Mouse (Mus musculus) gastrocnemius, adult 18-20 months (tissue): ENCODE data around the gene Sell. TPM values are rescaled to one million over a fixed set of nuclear protein-coding genes. Genes with fewer than 3 reads are reported as not detected.

ENCODE experiments used
- DNase-seq: peaks from one replicate; pipeline ENCODE4 v3.0.0; 2021; ENCODE audit warnings: low spot score
- total RNA-seq, 2 experiments: library from RNA; stranded (reverse); gene quantifications; 2 replicates each; pipeline ENCODE4 v1.2.3; 2021

Gene Sell
- total RNA-seq, 2 experiments from 2014 or later, result not detected

DNA sequence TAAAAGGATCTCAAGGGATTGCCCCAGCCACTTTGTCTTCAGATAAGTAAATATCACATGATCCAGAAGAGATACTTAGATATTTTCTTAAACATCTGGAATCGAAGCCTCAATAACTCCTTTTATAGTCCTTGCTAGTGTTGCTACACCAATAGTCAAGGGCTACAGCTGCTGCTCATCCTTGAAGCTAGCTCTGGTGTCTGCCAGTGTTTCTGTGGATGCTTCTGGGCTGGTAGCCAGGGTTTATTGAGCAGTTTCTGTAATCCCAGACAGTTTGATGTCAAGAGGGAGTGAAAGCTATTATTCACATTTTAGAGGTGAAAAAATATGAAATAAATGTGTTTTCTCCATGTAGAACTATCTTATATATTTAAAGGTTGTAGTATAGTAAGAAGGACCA, 70.8 kb downstream of the Sell start:
- DNase-seq, result no peak

Other genes starting within 250 kb of the Sell start
- gene Scyl3, start 132.9 kb upstream of the Sell start, total RNA-seq, result 1 to 10 TPM; 3.2 to 3.8 TPM
- under 1 TPM; 0.21 to 0.31 TPM for gene BC055324, start 67.2 kb upstream of the Sell start, total RNA-seq
- 1 to 10 TPM; 3.3 to 3.9 TPM for gene Mettl18, start 67.1 kb upstream of the Sell start, total RNA-seq
- not detected for gene Sele, start 13.7 kb upstream of the Sell start, total RNA-seq
- under 1 TPM; 0.27 to 0.62 TPM for gene Selp, start 53.3 kb downstream of the Sell start, total RNA-seq
- gene F5, start 89.9 kb downstream of the Sell start, total RNA-seq, result under 1 TPM; 0.05 to 0.09 TPM
- 1 to 10 TPM; 1.9 to 3.0 TPM for gene Slc19a2, start 187.1 kb downstream of the Sell start, total RNA-seq
- 10 to 100 TPM; 12.3 to 13.5 TPM for gene Ccdc181, start 213.6 kb downstream of the Sell start, total RNA-seq
- 1 to 10 TPM; 1.3 to 1.7 TPM for gene Nme7, start 242.1 kb downstream of the Sell start, total RNA-seq
- gene Blzf1, start 245.5 kb downstream of the Sell start, total RNA-seq, result 10 to 100 TPM; 24.1 to 25.6 TPM